Mouse (Mus musculus) neural tube, embryonic 13.5 days (tissue): Measurements from ENCODE around the gene Pdgfb. TPM values are rescaled to one million over a fixed set of nuclear protein-coding genes. Genes with fewer than 3 reads are reported as not detected.

Experiments
- ATAC-seq: fragments of 200-750 bp; cut with Nextera tagmentation; 2 replicates; pipeline ENCODE4 v1.8.0; 2017; ENCODE audit warnings: low read depth, mild to moderate bottlenecking, moderate TSS enrichment, moderate library complexity
- H3K27ac ChIP-seq: fragments of 300-500 bp; sonication (generic); replicated peaks from 2 replicates; pipeline ENCODE4 v1.5.1; 2015; ENCODE audit warnings: moderate library complexity, mild to moderate bottlenecking, inconsistent platforms
- H3K27me3 ChIP-seq: fragments of 300-500 bp; sonication (generic); 2 replicates; pipeline ENCODE4 v1.6.1; 2015; ENCODE audit warnings: mild to moderate bottlenecking, inconsistent platforms
- H3K36me3 ChIP-seq: fragments of 300-500 bp; sonication (generic); 2 replicates; pipeline ENCODE4 v1.6.1; 2015; ENCODE audit warnings: mild to moderate bottlenecking, inconsistent platforms
- H3K4me1 ChIP-seq: fragments of 300-500 bp; sonication (generic); replicated peaks from 2 replicates; pipeline ENCODE4 v1.6.1; 2015; ENCODE audit warnings: inconsistent platforms
- H3K4me2 ChIP-seq: fragments of 300-500 bp; sonication (generic); 2 replicates; pipeline ENCODE4 v1.6.1; 2015; ENCODE audit warnings: inconsistent platforms, mild to moderate bottlenecking, moderate library complexity
- H3K4me3 ChIP-seq: fragments of 300-500 bp; sonication (generic); 2 replicates; pipeline ENCODE4 v1.5.1; 2015; ENCODE audit warnings: mild to moderate bottlenecking, inconsistent platforms
- H3K9ac ChIP-seq: fragments of 300-500 bp; sonication (generic); 2 replicates; pipeline ENCODE4 v1.6.1; 2015; ENCODE audit warnings: moderate library complexity, mild to moderate bottlenecking, inconsistent platforms
- H3K9me3 ChIP-seq: fragments of 300-500 bp; sonication (generic); 2 replicates; pipeline ENCODE4 v1.6.1; 2016; ENCODE audit warnings: inconsistent platforms
- WGBS: fragments of 180-500 bp; shearing (Covaris S2); methylation state at CpG from one replicate; pipeline ENCODE4 v1.1.7; 2015; 5-methylcytosine and 5-hydroxymethylcytosine counted together
- polyA plus RNA-seq: library from polyadenylated mRNA; unstranded; fragments of >200 nt; fragmentation: Nextera tagmentation; extraction: Ambion mirVana; gene quantifications from 2 replicates; pipeline ENCODE4 v1.2.1, GENCODE M21; 2015

Pdgfb gene
- polyA plus RNA-seq, 1 experiment from 2014 or later: 3.3 TPM

DNA sequence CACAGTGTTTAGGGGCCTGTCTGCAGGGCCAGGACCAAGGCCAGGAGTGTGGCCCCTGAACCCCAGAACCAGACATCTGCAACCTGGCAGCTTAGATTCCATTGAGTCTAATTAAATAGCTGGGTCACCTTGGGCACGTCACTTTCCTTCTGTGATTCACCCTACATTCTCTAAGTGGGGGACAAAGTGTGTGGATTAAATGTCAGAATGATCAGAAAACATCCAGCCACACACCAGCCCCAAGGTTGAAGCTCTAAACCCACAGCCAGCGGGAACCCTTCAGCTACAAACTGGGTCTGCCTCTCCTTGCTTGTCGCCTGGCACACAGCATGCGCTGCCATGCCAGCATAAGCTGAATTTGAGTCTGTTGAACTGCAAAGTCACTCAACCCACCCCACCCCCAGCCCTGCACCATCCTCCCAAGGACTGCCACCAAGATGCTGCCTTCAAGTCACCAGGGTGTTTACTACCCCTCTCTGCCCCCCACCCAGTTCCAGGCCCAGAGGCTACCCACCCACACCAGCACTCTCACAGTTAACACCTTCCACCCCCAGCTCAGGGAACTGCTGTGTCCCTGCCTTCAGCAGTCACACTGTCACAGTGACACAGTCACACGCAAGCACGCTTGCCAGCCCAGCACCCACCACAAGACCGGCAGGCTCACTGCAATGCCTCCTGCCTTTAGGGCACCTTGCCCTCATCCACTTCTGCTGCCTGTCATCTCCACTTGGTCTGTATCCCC, 605 bp upstream of the Pdgfb start:
- Histone ChIP-seq H3K4me3 (peak overlapping the region; percentile 66), H3K9me3 (no peaks in the 10 kb centered on the region), H3K4me2 (peak overlapping the region; percentile 91), H3K4me1 (peaks cover 42% of the 10 kb centered on the region), H3K36me3 (no peaks in the 10 kb centered on the region), H3K27ac (no peak overlapping the region), H3K9ac (0 out of 2 replicates have a peak overlapping the region, but pooled peaks have one; percentile 85), H3K27me3 (peaks cover 77% of the 10 kb centered on the region)
- WGBS: 50% methylated on average over 7 of the region's 7 CpGs
- no peak for ATAC-seq

DNA sequence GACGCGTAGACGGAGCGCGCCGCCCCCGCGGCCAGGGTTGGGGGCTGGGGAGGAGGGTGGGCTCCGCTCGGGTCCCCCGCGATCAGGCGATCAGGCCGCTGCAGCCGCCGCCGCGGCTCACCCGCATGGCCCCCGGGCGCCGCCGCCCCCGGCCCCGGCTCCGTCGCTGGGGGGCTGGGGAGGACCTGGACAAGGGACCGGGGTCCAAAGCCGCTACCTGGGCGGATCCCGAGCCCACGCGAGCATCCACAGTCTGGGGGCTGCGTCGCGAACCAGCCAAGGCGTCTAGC, 801 bp downstream of the Pdgfb start:
- H3K27me3 ChIP-seq: peaks cover 80% of the 10 kb centered on the region
- ATAC-seq: no peak
- no peaks in the 10 kb centered on the region for H3K9me3 ChIP-seq
- under 1% methylated on average over 35 of the region's 37 CpGs for WGBS
- no peaks in the 10 kb centered on the region for H3K36me3 ChIP-seq
- peak overlapping the region; percentile 66 for H3K4me3 ChIP-seq
- H3K9ac ChIP-seq: peak overlapping the region; percentile 85
- H3K4me1 ChIP-seq: peaks cover 42% of the 10 kb centered on the region
- H3K27ac ChIP-seq: peak overlapping the region; percentile 54; the same call in 1 of the 2 replicates
- peak overlapping the region; percentile 91 for H3K4me2 ChIP-seq

DNA sequence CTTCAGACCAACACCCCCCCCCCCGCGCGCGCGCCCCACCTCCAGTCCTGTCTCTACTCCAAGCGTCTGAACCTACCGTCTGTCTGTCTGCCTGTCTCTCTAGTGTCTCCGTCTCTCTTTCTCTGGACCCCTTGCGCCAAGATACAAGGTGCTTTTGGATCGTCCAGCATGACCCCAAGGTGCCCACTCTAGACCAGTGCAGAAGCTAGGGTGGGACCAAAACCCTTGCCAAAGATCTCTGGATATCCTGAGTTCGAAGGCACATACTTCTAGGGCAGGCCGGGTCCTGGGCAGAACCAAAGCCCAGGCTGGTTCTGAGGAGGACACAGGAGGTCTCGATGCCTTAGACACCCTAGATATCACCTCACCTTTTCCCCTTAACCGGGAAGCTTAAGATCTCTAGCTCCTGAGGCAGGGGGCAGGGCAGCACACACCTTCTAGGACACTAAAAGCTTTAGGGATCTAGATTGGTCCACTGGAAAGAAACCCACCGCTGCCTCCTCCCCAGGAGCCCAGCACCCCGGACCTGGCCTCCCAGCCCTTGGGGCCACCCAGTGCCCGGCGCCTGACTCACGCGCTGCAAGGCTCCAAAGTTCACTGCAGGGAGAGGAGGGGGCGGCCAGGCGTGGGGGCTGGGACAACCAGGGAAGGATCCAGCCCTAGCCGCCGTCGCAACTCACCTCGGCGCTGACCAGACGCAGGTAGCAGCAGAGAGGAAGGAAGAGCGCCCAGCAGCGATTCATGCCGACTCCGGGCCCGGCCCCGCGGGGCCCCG, 1.3 kb downstream of the Pdgfb start:
- H3K9me3 ChIP-seq: no peaks in the 10 kb centered on the region
- no peaks in the 10 kb centered on the region for H3K36me3 ChIP-seq
- no peak for ATAC-seq
- H3K9ac ChIP-seq: peak overlapping the region; percentile 85
- H3K4me1 ChIP-seq: peaks cover 42% of the 10 kb centered on the region
- H3K27me3 ChIP-seq: peaks cover 80% of the 10 kb centered on the region
- peak overlapping the region; percentile 66 for H3K4me3 ChIP-seq
- peak overlapping the region; percentile 78 for H3K27ac ChIP-seq
- H3K4me2 ChIP-seq: peak overlapping the region; percentile 91
- 2% methylated on average over 36 of the region's 36 CpGs for WGBS

DNA sequence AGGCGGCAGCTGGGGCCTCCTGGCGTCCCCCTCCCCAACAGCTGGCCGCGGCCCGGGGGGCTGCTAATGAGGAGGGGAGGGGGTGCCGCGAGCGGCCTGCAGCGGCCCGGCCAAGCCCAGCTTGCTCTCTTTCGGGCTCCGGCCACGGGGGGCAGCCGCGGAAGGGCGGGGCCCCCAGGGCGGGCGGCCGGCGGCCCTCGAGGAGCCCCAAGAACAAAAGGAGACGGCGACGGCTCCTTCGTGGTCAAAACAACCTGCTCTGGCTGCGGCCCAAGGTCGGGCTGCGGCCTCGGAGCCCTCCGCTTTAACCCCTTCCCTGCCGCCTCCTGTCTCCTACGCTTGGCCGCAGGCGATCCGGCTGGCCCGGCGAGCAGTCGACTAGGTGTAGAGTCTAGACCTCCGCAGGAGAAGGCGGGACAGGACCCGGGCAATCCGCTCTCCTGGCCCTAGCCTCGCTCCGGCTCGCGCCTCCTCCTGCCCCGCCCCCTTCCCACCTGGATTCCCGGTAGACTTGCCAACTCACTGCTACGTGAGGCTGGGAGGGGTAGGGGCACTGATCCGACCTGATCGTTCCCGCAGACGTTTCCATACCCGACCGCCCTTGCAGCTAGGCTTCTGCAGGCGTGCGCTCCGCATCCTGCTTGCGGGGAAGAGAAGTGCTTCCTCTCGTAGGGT, 2.1 kb downstream of the Pdgfb start:
- WGBS: 1% methylated on average over 57 of the region's 60 CpGs
- H3K9ac ChIP-seq: peak overlapping the region; percentile 85

DNA sequence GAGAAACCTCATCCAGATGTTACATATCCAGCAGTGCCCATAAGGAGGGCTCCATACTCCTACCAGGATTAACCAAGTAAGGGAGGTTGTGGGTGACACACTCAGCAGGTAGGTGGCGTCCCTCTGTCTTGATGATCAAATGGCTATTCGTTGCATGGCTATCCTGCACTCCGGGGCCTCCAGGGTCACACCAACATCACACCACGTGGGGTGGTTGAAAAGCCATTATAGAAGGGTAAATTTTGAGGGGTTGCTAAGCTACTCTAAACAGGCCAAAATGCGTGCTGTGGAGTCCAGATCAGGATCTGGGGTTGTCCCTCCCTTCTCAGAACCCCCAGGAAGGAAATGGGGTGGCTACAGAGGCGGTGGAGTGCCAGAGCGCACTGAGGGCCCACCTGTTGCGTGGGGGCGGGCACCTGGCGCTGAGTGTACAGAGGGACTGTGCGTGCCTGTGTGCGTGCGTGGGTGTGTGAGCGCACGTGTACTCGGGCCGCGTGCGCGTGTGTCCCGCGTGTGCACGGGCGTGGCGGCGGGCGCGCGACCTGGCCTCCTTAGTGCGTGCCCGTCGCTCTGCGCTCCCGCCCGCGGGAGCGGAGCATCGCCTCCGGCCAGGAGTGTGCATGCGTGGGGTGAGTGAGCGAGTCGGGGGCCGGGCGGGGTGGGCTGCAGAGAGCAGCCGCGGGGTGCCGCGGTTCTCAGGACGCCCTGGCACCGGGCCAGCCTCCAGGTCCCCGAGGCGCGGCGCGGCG, 2.8 kb downstream of the Pdgfb start:
- Histone ChIP-seq H3K36me3 (no peaks in the 10 kb centered on the region), H3K4me2 (peak overlapping the region; percentile 91), H3K27ac (peak overlapping the region; percentile 78), H3K9me3 (no peaks in the 10 kb centered on the region), H3K4me3 (peak overlapping the region; percentile 66), H3K9ac (peak overlapping the region; percentile 85), H3K27me3 (peaks cover 68% of the 10 kb centered on the region), H3K4me1 (peaks cover 42% of the 10 kb centered on the region)
- peak; percentile 54 for ATAC-seq
- 1% methylated on average over 50 of the region's 56 CpGs for WGBS

More for the DNA sequence above, 2.1 kb downstream of the Pdgfb start:
- H3K4me1 ChIP-seq: peaks cover 42% of the 10 kb centered on the region
- peak overlapping the region; percentile 91 for H3K4me2 ChIP-seq
- ATAC-seq: peak; percentile 70
- H3K36me3 ChIP-seq: no peaks in the 10 kb centered on the region
- peaks cover 73% of the 10 kb centered on the region for H3K27me3 ChIP-seq
- H3K9me3 ChIP-seq: no peaks in the 10 kb centered on the region
- H3K4me3 ChIP-seq: peak overlapping the region; percentile 66
- peak overlapping the region; percentile 78 for H3K27ac ChIP-seq

DNA sequence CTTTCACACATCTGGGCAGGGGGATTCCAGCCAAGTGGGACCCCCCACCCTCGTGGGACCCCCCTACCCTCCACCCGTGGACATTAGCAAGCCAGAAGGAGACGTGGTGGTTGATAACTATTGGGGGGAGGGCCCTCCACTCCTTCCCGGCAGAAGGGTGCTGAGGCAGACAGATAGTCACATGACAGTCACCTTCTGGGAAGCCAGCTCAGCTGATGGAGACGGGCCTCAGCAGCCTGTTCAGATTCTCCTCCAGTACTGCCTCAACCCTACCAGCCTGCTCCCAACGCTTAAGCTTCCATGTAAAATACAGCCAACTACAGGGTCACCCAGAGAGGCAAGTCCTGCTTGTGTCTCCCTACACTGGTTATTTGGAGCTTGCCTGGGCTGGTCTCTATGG, 3.6 kb downstream of the Pdgfb start:
- Histone ChIP-seq H3K27me3 (peaks cover 60% of the 10 kb centered on the region), H3K4me3 (peak overlapping the region; percentile 66), H3K27ac (no peak overlapping the region), H3K36me3 (no peaks in the 10 kb centered on the region), H3K4me2 (peak overlapping the region; percentile 91), H3K4me1 (peaks cover 42% of the 10 kb centered on the region), H3K9me3 (no peaks in the 10 kb centered on the region), H3K9ac (peak overlapping the region; percentile 13; the same call in 1 of the 2 replicates)
- no peak for ATAC-seq
- WGBS: 32% methylated on average over 6 of the region's 6 CpGs

DNA sequence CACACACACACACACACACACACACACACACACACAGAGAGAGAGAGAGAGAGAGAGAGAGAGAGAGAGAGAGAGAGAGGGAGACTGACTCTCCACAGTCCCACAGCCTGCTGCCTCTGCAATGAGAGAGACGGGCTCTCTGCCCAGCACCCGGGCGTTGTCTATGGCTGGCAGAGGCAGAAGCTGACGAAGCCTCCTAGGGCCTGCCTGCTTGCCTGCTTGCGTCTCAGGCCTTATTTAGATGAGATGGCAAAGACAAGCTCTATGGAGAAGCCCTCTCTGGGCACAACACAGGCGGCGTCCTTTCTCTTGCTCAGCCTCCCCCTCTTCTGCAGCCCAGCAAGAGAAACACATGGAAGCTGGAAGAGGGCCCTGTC, 4.6 kb downstream of the Pdgfb start:
- Histone ChIP-seq H3K9me3 (no peaks in the 10 kb centered on the region), H3K36me3 (no peaks in the 10 kb centered on the region), H3K27ac (no peak overlapping the region), H3K27me3 (peaks cover 50% of the 10 kb centered on the region), H3K4me1 (peaks cover 45% of the 10 kb centered on the region), H3K4me2 (peak overlapping the region; percentile 25), H3K4me3 (no peak overlapping the region), H3K9ac (0 out of 2 replicates have a peak overlapping the region, but pooled peaks have one; percentile 17)
- WGBS: 41% methylated on average over 7 of the region's 7 CpGs
- ATAC-seq: no peak

DNA sequence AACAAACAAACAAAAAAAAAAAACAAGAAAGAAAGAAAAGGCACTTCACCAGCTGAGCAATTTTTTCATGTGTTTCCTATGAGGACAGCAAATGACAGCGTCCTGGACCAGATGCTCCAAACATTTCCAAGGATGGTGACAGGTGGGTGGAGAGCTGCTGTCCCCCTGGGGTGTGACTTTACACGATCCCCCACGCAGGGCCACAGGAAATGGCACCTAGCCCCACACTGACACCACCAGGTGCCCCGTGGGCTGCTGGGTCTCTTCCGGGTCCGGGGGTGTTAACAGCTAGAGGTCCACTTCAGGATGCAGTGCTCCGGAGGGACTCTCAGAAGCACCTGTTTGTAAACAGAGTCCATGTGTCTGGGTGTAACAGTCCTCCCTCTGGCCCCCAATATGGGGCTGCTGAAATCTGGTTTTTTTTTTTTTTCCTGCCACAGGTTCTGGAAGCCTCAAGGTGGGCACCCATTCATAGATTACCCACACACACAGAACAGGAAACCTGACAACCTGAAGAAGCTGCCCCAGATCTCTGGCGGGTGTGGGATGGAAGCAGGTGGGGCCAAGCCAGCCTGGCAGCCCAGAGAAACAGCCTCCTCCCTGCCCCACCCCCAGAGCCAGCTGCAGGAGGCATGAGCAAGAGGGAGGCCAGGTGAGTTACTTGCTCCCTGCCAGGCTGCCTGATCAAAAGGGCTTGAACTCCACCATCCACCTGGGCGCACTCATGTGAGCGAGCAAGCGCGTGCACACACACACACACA, 5.2 kb downstream of the Pdgfb start:
- Histone ChIP-seq H3K27ac (no peak overlapping the region), H3K4me3 (no peak overlapping the region), H3K4me1 (peaks cover 45% of the 10 kb centered on the region), H3K9ac (no peak overlapping the region), H3K36me3 (no peaks in the 10 kb centered on the region), H3K4me2 (peak overlapping the region; percentile 25; the same call in 1 of the 2 replicates), H3K9me3 (no peaks in the 10 kb centered on the region), H3K27me3 (peaks cover 44% of the 10 kb centered on the region)
- 54% methylated on average over 8 of the region's 12 CpGs for WGBS
- ATAC-seq: no peak

DNA sequence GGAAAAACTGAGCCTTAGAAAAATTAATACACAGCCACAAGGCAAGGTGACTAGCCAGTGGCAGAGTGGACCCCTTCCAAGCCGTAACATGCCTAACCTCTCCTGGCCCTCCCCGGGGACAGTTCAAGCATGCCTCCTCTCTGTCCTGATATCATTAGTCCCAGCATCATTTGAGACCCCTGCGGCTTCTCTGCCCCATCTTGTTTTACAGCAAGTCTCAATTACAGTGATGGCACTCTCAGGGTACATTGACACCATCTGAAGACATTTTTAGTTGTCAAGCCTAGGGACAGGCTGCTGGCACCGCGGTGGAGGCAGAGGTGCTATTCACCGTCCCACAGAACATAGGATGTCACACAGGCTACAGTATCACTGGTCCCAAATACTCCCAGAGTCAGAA, 6.3 kb downstream of the Pdgfb start:
- Histone ChIP-seq H3K9ac (no peak overlapping the region), H3K27me3 (peaks cover 33% of the 10 kb centered on the region), H3K36me3 (no peaks in the 10 kb centered on the region), H3K27ac (no peak overlapping the region), H3K9me3 (no peaks in the 10 kb centered on the region), H3K4me1 (peaks cover 44% of the 10 kb centered on the region), H3K4me2 (no peak overlapping the region), H3K4me3 (no peak overlapping the region)
- no peak for ATAC-seq
- WGBS: 78% methylated on average over 6 of the region's 6 CpGs

DNA sequence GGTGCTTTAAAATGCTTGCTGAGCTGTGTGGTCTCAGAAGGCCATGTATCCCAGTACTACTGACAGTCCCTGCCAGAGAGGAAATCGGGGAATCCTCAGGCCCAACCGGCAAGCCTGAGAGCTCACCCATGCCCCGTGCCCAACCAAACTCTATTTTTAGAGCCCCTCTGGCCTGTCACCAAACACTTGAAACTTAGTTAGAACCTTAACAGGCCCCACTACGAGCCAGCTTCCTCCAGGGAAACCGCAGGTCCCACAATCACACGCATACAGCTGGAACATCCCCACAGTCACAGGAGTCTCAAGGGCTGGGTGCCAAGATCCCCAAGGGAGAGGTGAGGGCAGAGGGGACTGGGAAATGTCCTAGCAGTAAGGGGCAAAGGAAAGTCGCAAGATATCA, 8.6 kb downstream of the Pdgfb start:
- peaks cover 21% of the 10 kb centered on the region for H3K4me1 ChIP-seq
- WGBS: 83% methylated on average over 7 of the region's 7 CpGs
- no peak overlapping the region for H3K9ac ChIP-seq
- no peak overlapping the region for H3K4me3 ChIP-seq
- H3K36me3 ChIP-seq: no peaks in the 10 kb centered on the region
- no peak overlapping the region for H3K27ac ChIP-seq
- H3K9me3 ChIP-seq: no peaks in the 10 kb centered on the region
- H3K4me2 ChIP-seq: no peak overlapping the region
- peaks cover 10% of the 10 kb centered on the region for H3K27me3 ChIP-seq
- ATAC-seq: no peak

DNA sequence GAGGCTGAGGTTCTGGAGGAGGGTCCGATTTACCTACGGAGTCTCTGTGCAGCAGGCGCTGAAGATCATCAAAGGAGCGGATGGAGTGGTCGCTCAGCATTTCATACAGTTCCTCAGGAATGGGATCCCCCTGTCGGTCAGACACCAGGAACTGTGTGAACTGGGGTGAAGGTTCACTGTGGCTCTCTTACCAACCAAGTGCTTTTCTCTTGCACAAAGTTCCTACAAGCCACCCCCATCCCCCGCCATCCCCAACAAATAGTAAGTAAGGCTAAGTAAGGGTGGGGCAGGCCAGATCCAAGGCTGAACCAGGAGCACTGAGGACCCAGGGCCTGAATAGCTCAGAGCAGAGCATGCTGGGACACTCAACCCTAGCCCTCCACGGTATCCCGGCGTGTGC, 9.3 kb downstream of the Pdgfb start:
- H3K9me3 ChIP-seq: no peaks in the 10 kb centered on the region
- peak overlapping the region; percentile 42; the same call in 1 of the 2 replicates for H3K27ac ChIP-seq
- H3K4me1 ChIP-seq: peaks cover 19% of the 10 kb centered on the region
- no peak overlapping the region for H3K4me2 ChIP-seq
- ATAC-seq: no peak
- WGBS: 83% methylated on average over 10 of the region's 10 CpGs
- no peak overlapping the region for H3K4me3 ChIP-seq
- H3K36me3 ChIP-seq: no peaks in the 10 kb centered on the region
- H3K9ac ChIP-seq: no peak overlapping the region
- peaks cover 3% of the 10 kb centered on the region for H3K27me3 ChIP-seq
